Mouse (Mus musculus) megakaryocyte-erythroid progenitor cell, adult 5 weeks (primary cell): Measurements from ENCODE around the gene Gemin6. TPM values are rescaled to one million over a fixed set of nuclear protein-coding genes. Genes with fewer than 3 reads are reported as not detected.

ENCODE experiments used
- polyA plus RNA-seq: library from polyadenylated mRNA; stranded (reverse); fragments of >175 nt; gene quantifications from 2 replicates; pipeline ENCODE4 v1.2.3, GENCODE M21; 2012

The Gemin6 gene
- polyA plus RNA-seq: 1.2 and 1.5 TPM in 2 replicates

GRCm38 (mm10) chr17:80224326-80225116 is at the start of gene Gemin6:
TSS of gene Gemin6 (plus strand) at chr17:80224441.

DNA sequence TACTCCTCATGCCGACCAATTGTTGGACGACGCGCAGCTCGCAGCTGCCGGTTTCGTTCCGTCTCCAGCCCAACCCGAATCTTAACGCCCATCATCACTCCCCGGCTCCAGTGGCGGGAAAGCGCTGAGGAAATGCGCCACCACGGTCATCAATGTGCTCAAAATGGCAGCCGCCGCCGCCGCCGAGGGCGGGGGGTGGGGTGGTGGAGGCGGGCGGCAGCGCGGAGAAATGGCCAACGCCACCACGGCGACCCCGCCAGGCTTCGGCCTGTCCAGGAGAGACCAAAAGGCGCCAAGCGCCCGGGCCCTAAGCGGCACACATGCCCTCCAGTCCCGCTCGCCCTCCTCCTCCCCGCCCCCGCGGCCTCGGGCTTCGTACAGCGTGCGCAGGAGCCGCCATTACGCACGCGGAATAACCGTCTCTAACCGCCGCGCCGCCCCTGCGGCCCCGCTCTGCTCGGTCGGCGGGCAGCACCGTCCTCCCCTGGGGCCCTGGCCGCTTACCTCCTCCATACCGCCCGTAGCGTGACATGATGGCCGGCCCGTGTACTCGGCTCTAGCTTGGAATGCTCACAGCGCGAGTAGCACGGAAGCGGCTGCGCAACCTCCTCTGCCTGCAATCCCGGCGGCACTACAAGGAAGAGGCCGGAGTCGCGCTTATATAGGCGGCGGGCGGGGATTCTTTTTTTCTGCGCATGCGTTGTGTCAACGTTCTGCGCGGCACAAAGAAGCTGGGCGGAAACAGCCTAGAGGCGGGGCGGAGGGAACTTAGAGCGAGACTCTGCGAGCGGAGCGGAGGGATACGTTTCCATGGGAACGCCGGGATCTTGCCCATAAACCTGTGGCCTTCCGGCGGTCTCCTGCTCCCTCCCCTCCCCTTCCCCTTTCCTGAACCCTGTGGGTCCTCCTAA is 17.3 kb upstream of the Gemin6 start, which contains the start of the genes Srsf7 and Ttc39d:
Gene Srsf7 (minus strand): TSS at position 637 of the 911 bp plus-strand sequence.
Gene Ttc39d (plus strand): TSS at position 790 of the 911 bp plus-strand sequence.

Other genes starting within 250 kb of the Gemin6 start
- 51.9 and 59.3 TPM in 2 replicates for gene Hnrnpll, start 162.1 kb upstream of the Gemin6 start, polyA plus RNA-seq
- gene Galm, start 97.0 kb upstream of the Gemin6 start, polyA plus RNA-seq: 0.34 and 0.35 TPM in 2 replicates
- 165 and 186 TPM in 2 replicates for gene Srsf7, start 17.1 kb upstream of the Gemin6 start, polyA plus RNA-seq
- gene Ttc39d, start 17.0 kb upstream of the Gemin6 start, polyA plus RNA-seq: not detected in 2 replicates
- 1.6 and 3.0 TPM in 2 replicates for gene Morn2, start 65.8 kb downstream of the Gemin6 start, polyA plus RNA-seq
- gene Dhx57, start 66.0 kb downstream of the Gemin6 start, polyA plus RNA-seq: 6.8 and 6.9 TPM in 2 replicates
- 0.03 TPM in 1 of 2 replicates, not detected in the other for gene Arhgef33, start 83.0 kb downstream of the Gemin6 start, polyA plus RNA-seq
- gene Gm10190, start 149.1 kb downstream of the Gemin6 start, polyA plus RNA-seq: 0.63 TPM in 1 of 2 replicates, not detected in the other